Mouse (Mus musculus) limb, embryonic 10.5 days (tissue): ENCODE data around the gene Hprt. TPM values are rescaled to one million over a fixed set of nuclear protein-coding genes. Genes with fewer than 3 reads are reported as not detected.
A peak's percentile ranks its signal among the peaks of the same experiment; 100 is the strongest.

Source experiments
- microRNA counts: library from miRNA; unstranded; fragments of <30 nt; microRNA quantifications from one replicate; lab custom pipeline; 2017
- microRNA-seq: library from miRNA; unstranded; fragments of <30 nt; microRNA quantifications from one replicate; pipeline ENCODE4, GENCODE M21; 2017
- polyA plus RNA-seq: library from polyadenylated mRNA; unstranded; fragments of >200 nt; fragmentation: Nextera tagmentation; extraction: Ambion mirVana; gene quantifications from 2 replicates; pipeline ENCODE4 v1.2.1, GENCODE M21; 2016

Hprt gene
- polyA plus RNA-seq, 1 experiment from 2014 or later = 103 TPM

MicroRNAs encoded within 50 kb of the gene (microRNA counts, 519-probe panel; counts per million panel counts)
- microRNA mmu-miR-322 (lab: Ali Mortazavi, UCI) (7,312 counts per million, percentile 97 among the panel's probes with 10 or more counts), microRNA mmu-miR-351 (lab: Ali Mortazavi, UCI) (684 counts per million, percentile 72 among the panel's probes with 10 or more counts), microRNA mmu-miR-450a-3p (lab: Ali Mortazavi, UCI) (684 counts per million, percentile 72 among the panel's probes with 10 or more counts), microRNA mmu-miR-450a-5p (lab: Ali Mortazavi, UCI) (5,355 counts per million, percentile 89 among the panel's probes with 10 or more counts), microRNA mmu-miR-450b-3p (lab: Ali Mortazavi, UCI) (684 counts per million, percentile 72 among the panel's probes with 10 or more counts), microRNA mmu-miR-450b-5p (lab: Ali Mortazavi, UCI) (684 counts per million, percentile 72 among the panel's probes with 10 or more counts), microRNA mmu-miR-503 (lab: Ali Mortazavi, UCI) (684 counts per million, percentile 72 among the panel's probes with 10 or more counts), microRNA mmu-miR-542-3p (lab: Ali Mortazavi, UCI) (684 counts per million, percentile 72 among the panel's probes with 10 or more counts), microRNA mmu-miR-542-5p (lab: Ali Mortazavi, UCI) (4,130 counts per million, percentile 80 among the panel's probes with 10 or more counts)

Small RNAs within 50 kb of the gene (microRNA-seq; reads per million reads assigned to microRNA genes)
- gene Mir322 (37,055 reads per million, percentile 99 among the genes with 10 or more reads in this experiment), gene Mir351 (5,575 reads per million, percentile 91 among the genes with 10 or more reads in this experiment), gene Mir450-1 (53.3 reads per million, percentile 42 among the genes with 10 or more reads in this experiment), gene Mir450-2 (11.4 reads per million, percentile 20 among the genes with 10 or more reads in this experiment), gene Mir450b (505 reads per million, percentile 66 among the genes with 10 or more reads in this experiment), gene Mir503 (1,358 reads per million, percentile 79 among the genes with 10 or more reads in this experiment), gene Mir542 (983 reads per million, percentile 73 among the genes with 10 or more reads in this experiment)

Other genes starting within 250 kb of the Hprt start
- 1.9 and 2.5 TPM in 2 replicates for gene Ccdc160, start 196.9 kb upstream of the Hprt start, polyA plus RNA-seq
- gene Phf6, start 75.9 kb upstream of the Hprt start, polyA plus RNA-seq = 78.4 and 98.0 TPM in 2 replicates